Mouse (Mus musculus): Measurements from ENCODE around the gene Il3.
"Not testable (repeated sequence)": the region's sequence is repeated elsewhere in the genome, so short reads cannot be mapped to it uniquely, and the experiment has no call there.

Il3 gene

GRCm38 (mm10) chr11:54267177-54267576 lies at the start of gene Il3:
TSS of gene Il3 (minus strand) at chr11:54267277.
- DNase-seq = no peak

DNA sequence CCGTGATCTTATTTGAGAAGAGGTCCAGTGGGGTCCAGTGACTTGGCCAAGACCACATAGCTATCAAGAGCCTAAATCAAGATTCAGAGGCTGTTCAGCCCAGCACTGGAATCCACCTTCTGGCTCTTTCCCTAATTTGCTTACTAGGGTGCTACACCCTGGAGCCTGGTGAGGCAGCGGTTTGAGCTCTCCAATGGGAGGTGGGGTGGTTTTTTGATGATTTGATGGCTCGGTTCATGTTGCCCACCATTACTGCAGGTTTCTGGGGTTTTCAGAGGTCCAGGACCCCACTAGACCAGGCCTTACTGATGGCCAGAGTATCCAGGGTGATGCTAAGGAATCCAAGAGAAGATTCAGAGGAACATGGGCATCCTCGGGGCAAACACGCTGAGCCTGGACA lies 48.3 kb upstream of the Il3 start:
- DNase-seq = no peak

DNA sequence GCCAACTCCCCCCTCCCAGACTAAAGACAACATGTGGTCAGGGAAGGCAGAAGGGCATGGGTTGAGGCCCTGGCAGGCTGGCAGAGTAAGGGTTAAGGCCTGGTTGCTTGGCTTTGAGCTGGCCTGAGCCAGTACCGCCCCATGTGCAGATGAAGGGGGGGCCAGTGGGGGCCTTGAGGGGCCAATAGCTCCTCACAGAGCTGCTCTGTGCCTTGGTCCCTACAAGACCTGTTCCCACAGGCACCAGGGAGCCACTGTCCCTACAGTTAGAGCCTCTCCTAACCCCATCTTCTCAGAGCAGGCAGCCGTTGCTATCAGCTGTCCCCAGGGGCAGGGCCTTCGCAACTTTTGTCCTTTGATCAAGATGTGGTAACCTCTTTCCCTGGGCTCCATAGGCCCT lies 47.7 kb upstream of the Il3 start:
- no peak for DNase-seq

DNA sequence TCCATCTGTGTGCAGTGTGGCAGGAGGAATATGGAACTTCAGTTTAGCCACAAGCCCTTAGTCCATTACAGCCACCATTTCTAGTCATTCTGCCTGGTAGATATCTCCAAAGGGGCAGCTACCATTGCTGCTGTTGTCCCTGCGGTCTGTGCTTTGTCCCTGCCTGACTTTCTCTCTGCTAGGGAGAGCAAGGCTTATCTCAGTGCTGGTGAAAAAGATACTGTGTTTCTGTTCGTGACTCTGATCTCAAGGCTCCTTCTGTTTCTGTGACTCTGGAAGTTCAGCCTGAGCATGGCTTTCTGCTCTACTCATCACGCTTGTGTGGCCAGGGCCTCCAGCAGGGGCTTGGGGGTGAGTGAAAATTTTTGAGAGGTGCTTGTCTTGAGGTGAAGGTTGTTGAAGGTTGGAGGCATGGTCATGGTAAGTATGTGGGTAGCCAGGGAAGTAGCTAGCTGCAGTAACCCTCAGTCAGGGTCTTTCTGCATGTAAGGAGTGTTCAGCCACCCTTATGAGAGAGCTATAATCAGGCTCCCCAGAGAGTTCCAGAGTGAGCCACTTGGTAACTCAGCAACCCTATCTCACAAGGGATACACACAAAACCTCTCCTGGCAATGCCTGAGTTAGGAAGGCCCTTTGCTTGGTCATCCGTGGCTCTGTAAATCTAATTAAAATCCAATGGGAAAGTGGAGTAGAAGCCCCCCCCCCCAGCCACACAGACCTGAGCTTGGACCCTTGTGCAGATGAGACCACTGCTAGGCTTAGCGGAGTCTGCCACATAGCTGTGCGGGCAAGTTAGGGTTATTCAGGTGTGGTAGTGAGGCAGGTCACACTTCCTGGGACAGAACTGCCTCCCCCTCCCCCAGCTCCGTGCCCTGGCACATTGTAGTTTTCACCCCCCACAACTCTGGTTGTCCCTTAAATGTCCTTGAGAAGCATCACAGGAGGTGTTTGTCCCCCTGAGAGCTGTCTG lies 46.6 kb upstream of the Il3 start:
- no peak for DNase-seq

DNA sequence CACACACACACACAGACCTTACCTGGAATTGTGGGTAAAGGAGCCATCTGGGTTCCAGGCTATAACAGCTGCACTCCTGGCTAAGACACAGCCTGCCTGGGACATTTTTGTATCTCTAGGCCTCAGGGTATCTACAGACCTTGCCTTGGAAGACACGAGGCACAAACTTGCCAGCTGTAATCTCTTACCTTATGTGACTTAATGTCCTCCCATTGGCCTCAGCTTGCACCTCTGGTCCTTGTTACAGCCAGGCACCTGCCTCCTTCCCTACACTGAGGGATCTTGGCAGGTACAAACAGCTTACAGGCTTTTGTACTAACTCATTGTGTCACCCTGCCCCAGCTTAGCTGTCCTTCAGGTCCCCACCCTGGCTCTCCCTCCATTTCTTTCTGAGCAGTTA lies 45.5 kb upstream of the Il3 start:
- DNase-seq = no peak

- DNase-seq = peak; percentile 41
Observed at GRCm38 (mm10) chr11:54312021-54312420, 44.9 kb upstream of the Il3 start.

- no peak for DNase-seq
Observed at GRCm38 (mm10) chr11:54310588-54310987, 43.5 kb upstream of the Il3 start.

- peak; percentile 23 for DNase-seq
Observed at GRCm38 (mm10) chr11:54307139-54307816, 40.2 kb upstream of the Il3 start.

DNA sequence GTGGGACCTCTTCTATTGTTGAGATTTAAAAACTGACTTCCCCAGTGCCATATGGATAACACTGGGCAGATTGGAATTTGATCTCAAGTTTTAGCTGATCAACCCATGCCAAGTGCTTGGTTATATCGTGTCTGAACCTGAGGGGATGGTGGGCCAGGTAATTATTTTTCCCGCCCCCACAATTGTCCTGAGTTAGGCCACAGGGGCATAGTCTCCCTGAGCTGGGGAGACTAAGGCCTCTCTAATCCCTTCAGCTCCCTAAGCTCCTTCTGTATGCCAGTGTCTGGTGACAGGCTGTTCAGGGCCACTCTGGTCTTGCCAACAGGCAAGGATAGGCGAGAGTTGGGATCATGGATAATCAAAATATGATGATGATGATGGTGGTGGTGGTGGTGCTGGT lies 38.3 kb upstream of the Il3 start:
- DNase-seq = no peak

DNA sequence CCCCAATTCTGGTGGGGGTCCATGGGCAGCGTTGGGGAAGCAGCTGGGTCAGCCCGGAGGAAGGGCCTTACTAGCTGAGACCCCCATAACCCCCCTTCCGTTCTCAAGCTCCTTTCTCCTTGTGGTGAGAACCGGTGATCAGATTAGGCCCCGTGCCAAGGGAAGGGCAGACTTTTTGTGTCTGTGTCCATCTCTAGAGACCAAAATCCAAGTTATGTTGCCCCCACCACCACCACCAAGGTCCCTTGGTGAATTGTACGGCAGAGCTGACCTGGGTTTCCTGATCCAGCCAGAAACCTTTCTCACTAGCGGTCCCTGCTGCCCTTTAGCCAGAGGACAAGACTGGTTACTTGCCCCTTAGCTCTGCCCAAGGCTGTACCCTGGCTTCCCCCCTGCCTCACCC lies 37.4 kb upstream of the Il3 start:
- DNase-seq = no peak

GRCm38 (mm10) chr11:54303728-54304470 lies 36.8 kb upstream of the Il3 start, which contains the start of gene Acsl6:
TSS of gene Acsl6 (plus strand) at chr11:54303798.
- DNase-seq = no peak

- no peak for DNase-seq
Observed at GRCm38 (mm10) chr11:54303076-54303727, 36.1 kb upstream of the Il3 start.

GRCm38 (mm10) chr11:54302606-54303005 lies 35.5 kb upstream of the Il3 start:
- no peak for DNase-seq

GRCm38 (mm10) chr11:54301994-54302393 lies 34.9 kb upstream of the Il3 start:
- DNase-seq = no peak

DNA sequence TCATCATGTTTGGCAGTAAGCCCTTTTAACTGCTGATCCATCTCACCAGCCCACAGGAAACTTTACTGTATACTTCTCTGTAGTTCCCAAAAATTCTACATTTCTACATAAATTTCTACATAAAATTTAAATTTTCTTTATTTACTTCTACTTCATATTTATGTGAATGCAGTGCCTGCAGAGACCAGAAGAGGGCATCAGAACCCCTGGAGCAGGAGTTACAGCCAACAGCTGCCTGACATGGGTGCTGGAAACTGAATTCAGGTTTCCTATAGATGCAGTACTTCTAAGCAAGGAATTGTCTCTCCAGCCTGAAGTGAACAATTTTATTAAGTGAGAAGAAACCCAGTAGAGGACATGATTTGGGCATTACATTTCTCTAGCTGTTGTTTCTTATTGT lies 31.7 kb upstream of the Il3 start:
- no peak for DNase-seq

DNA sequence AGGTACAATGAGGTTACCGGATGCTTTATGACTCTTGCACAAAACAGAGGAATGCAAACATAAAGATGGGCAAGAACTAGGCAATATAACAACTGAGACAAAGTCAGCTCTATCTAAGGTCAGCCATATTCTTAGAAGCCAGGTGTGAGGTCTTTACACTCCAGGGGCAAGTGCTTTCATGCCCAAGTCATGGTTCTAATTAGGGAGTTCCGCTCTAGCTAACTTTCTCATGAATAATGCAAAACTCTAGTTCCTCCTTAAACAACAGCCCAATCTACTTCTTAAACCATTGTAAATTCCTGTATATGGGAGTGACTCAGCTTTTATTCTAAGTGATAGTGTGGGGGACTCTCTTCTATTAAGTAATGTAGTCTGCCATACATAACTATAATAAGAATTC lies 30.4 kb upstream of the Il3 start:
- not testable (repeated sequence) for DNase-seq

GRCm38 (mm10) chr11:54296734-54297133 lies 29.7 kb upstream of the Il3 start:
- DNase-seq = no peak

DNA sequence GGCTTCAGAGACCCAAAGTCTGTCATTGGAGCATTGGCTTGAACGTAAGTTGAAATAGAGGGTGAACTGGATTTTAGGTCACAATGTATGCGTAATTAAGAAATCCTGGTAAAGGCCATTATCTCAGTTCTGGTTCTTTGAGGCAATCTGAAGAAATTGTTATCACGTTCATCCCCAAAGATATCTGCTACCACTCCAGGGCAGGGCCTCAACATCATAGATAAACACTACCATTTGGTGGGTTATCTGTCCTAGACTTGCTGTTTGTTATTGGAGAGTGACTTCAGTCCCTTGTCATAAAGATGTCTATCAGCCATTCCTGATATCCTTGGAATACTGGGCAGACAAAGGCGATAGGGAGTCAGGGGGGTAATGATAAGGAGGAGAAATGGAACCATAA lies 28.9 kb upstream of the Il3 start:
- DNase-seq = no peak

- DNase-seq = no peak
Observed at GRCm38 (mm10) chr11:54293980-54294807, 27.1 kb upstream of the Il3 start.

- DNase-seq = no peak
Observed at GRCm38 (mm10) chr11:54292163-54292562, 25.1 kb upstream of the Il3 start.

- DNase-seq = no peak
Observed at GRCm38 (mm10) chr11:54287821-54288453, 20.9 kb upstream of the Il3 start.
